Mouse (Mus musculus): ENCODE results near the gene Setd3. TPM values are rescaled to one million over a fixed set of nuclear protein-coding genes. Genes with fewer than 3 reads are reported as not detected.
A peak's percentile ranks its signal among the peaks of the same experiment; 100 is the strongest.

Setd3 gene
- polyA plus RNA-seq, 1 experiment from 2014 or later, result 90.6 TPM

DNA sequence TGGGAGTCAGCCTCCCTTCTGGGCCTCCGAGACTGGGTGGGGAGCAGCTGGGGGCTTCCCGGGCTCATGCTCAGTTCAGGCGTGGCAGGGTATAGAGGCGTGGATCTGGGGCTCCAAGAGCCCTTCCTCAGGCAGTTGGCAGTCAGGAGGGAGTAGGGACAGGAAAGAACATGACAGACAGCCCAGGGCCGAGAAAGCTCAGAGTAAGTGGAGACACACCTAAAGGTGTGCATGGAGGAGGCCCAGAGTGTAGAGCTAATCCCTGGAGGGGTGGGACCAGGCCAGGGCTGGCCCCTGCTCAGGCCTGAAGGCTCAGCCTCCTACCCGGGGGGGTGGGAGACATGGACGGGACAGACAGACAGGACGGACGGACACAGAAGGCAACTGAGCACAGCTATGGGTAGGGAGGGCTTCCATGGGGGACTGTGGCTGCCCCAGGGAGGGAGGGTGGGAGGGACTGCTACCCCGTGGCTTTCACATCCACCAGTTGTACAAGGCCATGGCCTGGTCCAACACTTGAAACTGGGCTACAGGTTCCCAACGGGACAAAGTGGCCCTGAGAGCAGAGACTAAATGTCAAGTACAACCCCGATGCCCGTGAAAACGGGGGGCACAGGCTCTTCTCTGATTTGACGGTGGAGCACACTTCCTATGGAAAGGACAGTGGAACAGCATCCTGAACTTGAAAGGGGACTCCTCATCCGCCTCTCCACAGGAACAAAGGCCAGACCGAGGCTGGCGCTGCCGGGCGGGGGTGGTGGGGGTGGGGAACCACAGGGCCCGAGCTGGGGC, 40.9 kb upstream of the Setd3 start:
- no peaks in the 10 kb centered on the region for H3K27me3 ChIP-seq (ENCODE audit: control insufficient read depth, insufficient read depth, low read length)
- H3K27ac ChIP-seq (ENCODE audit: low read depth, low read length), result peak overlapping the region; percentile 87
- no peak for ATAC-seq (ENCODE audit: low read depth)
- no peak overlapping the region for H3K4me2 ChIP-seq (ENCODE audit: low read depth, low read length)
- H3K4me3 ChIP-seq (ENCODE audit: low read depth, low read length), result no peak overlapping the region
- H3K36me3 ChIP-seq (ENCODE audit: control insufficient read depth, insufficient read depth, low read length), result no peaks in the 10 kb centered on the region
- no peaks in the 10 kb centered on the region for H3K9me3 ChIP-seq (ENCODE audit: control insufficient read depth, low read length)
- peaks cover 58% of the 10 kb centered on the region for H3K4me1 ChIP-seq (ENCODE audit: control insufficient read depth, insufficient read depth, low read length)
- H3K9ac ChIP-seq (replicated peaks; ENCODE audit: low read depth, low read length), result no peak overlapping the region
- WGBS, result 56% methylated on average over 20 of the region's 21 CpGs

DNA sequence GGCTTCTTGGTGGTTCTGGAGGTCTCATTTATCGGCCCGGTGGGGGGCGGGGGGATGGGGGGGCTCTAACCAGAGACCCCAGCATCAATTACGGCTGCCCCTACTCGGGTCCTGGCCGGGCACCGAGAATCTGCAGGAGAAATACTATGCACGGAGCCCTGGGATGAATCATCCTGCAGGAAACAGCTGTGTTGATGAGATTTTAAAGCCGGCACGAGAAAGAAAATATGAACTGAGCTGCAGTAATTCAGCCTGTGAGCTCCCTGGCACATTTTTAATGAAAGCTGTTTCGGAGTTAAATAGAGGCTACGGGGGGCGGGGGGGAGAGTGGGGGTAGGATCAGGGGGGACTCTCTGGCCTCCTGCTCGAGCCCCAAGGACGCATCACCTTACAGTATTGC, 40.0 kb upstream of the Setd3 start:
- no peak overlapping the region for H3K4me3 ChIP-seq (ENCODE audit: low read depth, low read length)
- ATAC-seq (ENCODE audit: low read depth), result no peak
- peak overlapping the region; percentile 87 for H3K27ac ChIP-seq (ENCODE audit: low read depth, low read length)
- peaks cover 61% of the 10 kb centered on the region for H3K4me1 ChIP-seq (ENCODE audit: control insufficient read depth, insufficient read depth, low read length)
- H3K9ac ChIP-seq (replicated peaks; ENCODE audit: low read depth, low read length), result peak overlapping the region; percentile 4; the same call in 1 of the 2 replicates
- H3K4me2 ChIP-seq (ENCODE audit: low read depth, low read length), result no peak overlapping the region
- no peaks in the 10 kb centered on the region for H3K36me3 ChIP-seq (ENCODE audit: control insufficient read depth, insufficient read depth, low read length)
- H3K9me3 ChIP-seq (ENCODE audit: control insufficient read depth, low read length), result no peaks in the 10 kb centered on the region
- no peaks in the 10 kb centered on the region for H3K27me3 ChIP-seq (ENCODE audit: control insufficient read depth, insufficient read depth, low read length)
- WGBS, result 30% methylated on average over 15 of the region's 15 CpGs

DNA sequence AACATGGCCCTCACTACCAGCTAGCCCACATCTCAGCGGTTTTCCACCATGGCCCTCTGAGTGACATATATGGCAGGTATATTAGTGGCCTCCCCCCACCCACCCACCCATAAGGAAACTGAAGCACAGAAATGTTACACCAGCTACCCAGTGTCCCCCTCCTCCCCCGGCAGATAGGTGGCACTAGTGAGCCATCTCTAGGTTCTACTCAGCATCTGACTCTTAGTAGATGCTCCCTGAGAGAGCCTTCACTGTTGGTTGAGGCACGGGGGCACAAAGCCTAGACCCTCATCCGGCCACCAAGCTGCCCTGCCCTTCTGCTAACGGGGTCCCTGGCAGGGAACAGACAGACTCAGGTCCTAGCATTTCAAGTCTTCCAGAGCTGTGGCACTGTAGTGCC, 38.5 kb upstream of the Setd3 start:
- no peak overlapping the region for H3K4me3 ChIP-seq (ENCODE audit: low read depth, low read length)
- H3K9me3 ChIP-seq (ENCODE audit: control insufficient read depth, low read length), result no peaks in the 10 kb centered on the region
- no peak overlapping the region for H3K9ac ChIP-seq (replicated peaks; ENCODE audit: low read depth, low read length)
- no peak for ATAC-seq (ENCODE audit: low read depth)
- 64% methylated on average over 5 of the region's 5 CpGs for WGBS
- peak overlapping the region; percentile 87 for H3K27ac ChIP-seq (ENCODE audit: low read depth, low read length)
- peaks cover 74% of the 10 kb centered on the region for H3K4me1 ChIP-seq (ENCODE audit: control insufficient read depth, insufficient read depth, low read length)
- H3K4me2 ChIP-seq (ENCODE audit: low read depth, low read length), result no peak overlapping the region
- no peaks in the 10 kb centered on the region for H3K36me3 ChIP-seq (ENCODE audit: control insufficient read depth, insufficient read depth, low read length)
- no peaks in the 10 kb centered on the region for H3K27me3 ChIP-seq (ENCODE audit: control insufficient read depth, insufficient read depth, low read length)

DNA sequence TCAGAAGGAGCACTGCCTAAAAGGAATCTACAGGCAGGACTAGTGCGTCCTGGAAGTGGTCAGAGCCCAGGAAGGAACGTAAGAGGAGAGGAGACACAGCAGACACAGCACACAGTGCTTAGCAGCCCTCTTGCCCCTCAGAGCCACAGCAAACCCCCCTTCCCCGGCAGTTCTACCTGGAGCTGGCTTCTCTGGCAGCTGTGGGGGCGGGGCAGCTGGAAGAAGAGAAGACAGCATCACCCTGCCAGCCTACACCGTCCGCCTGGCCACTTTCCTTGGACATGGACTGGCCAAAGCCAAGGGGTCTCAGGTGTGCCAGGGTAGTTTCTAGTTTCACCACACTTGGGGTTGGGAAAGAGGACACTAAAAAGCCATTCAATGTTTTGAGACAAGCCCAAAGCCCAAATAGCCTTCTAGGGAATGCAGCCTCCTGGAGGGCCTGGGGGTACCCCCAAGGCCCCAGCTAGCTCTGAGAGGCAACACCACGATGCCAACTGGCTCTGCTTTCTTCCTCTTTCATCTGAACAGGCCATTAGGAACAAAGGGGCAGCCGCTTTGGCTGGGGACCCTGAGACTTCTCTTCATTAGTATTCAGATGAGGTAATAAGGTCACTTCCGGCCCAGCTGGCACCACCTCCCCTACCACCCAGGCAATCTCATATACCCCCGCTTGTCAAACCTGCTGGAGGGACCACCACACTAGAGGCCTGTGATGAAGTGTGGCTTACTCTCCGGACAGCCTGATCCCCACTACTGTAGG, 37.7 kb upstream of the Setd3 start:
- Histone ChIP-seq H3K36me3 (ENCODE audit: control insufficient read depth, insufficient read depth, low read length) (no peaks in the 10 kb centered on the region), H3K9ac (replicated peaks; ENCODE audit: low read depth, low read length) (no peak overlapping the region; the same call in 1 of the 2 replicates), H3K4me1 (ENCODE audit: control insufficient read depth, insufficient read depth, low read length) (peaks cover 82% of the 10 kb centered on the region), H3K4me3 (ENCODE audit: low read depth, low read length) (no peak overlapping the region), H3K27me3 (ENCODE audit: control insufficient read depth, insufficient read depth, low read length) (no peaks in the 10 kb centered on the region), H3K27ac (ENCODE audit: low read depth, low read length) (peak overlapping the region; percentile 66), H3K9me3 (ENCODE audit: control insufficient read depth, low read length) (no peaks in the 10 kb centered on the region), H3K4me2 (ENCODE audit: low read depth, low read length) (no peak overlapping the region)
- 41% methylated on average over 11 of the region's 11 CpGs for WGBS
- ATAC-seq (ENCODE audit: low read depth), result no peak

DNA sequence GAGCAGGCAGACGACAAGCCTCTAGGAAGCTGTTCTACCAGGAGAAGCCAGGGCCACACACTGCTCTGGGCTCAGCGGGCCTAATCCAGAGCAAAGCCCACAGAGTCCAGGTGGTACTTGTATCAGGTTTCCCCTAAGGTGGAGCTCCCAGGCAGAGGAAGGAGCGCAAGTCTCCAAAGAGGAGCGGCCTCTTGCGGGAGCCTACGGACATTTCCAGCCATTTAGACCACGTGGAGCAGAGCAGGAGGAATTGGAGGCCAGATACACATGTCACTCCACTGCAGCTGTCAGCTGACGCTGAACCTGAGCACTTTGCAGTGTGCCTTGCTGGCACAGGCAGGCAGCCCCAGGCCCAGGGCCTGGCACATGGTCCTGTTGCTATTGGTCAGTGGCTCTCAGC, 36.0 kb upstream of the Setd3 start:
- no peaks in the 10 kb centered on the region for H3K36me3 ChIP-seq (ENCODE audit: control insufficient read depth, insufficient read depth, low read length)
- H3K9ac ChIP-seq (replicated peaks; ENCODE audit: low read depth, low read length), result no peak overlapping the region
- H3K27ac ChIP-seq (ENCODE audit: low read depth, low read length), result no peak overlapping the region
- no peaks in the 10 kb centered on the region for H3K27me3 ChIP-seq (ENCODE audit: control insufficient read depth, insufficient read depth, low read length)
- ATAC-seq (ENCODE audit: low read depth), result no peak
- WGBS, result 66% methylated on average over 8 of the region's 8 CpGs
- H3K4me1 ChIP-seq (ENCODE audit: control insufficient read depth, insufficient read depth, low read length), result peaks cover 70% of the 10 kb centered on the region
- no peak overlapping the region for H3K4me2 ChIP-seq (ENCODE audit: low read depth, low read length)
- H3K9me3 ChIP-seq (ENCODE audit: control insufficient read depth, low read length), result no peaks in the 10 kb centered on the region
- no peak overlapping the region for H3K4me3 ChIP-seq (ENCODE audit: low read depth, low read length)

DNA sequence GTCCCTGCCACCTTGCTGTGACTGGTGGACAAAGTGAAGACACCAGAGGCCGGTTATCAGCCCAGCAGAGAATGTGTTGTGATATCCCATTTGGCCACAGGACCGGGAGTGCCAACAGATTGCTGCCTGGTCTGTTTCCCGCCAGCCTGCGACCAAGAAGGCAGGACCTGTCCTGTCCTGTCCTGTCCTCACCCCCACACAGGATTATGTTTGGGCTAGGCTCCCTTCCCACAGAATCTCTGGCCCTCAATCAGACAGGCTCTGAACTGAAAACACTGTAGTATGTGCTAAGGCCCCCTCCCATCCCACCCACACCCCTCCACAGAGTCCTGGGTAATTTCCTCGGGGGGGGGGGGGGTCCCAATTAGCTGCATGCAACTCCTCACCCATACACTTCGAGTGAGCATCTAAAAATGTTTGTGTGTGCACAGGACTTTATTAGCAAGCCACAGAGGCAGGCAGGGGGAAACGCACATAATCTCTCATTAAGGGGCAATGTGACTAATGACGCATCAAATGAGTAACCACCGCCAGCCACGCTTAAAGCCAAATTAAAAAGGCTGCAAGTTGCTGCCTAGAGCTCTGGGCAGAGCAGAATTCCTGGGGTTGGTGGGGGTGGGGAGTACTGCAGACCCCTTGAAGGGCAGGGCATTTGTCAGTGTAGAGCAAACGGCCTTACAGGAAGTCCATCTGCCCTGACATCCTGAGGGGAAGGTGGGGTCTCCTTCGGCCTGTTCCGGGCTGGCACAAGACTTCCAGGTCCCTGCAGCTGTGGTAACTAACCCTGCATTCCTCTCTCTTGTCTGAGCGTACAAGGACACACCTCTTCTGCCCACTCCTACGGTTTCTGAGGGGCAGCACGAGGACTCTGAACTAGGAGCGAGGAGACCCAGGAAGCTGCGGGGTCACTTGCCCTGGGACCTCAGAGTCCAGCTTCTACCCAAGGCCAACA, 34.3 kb upstream of the Setd3 start:
- Histone ChIP-seq H3K9ac (replicated peaks; ENCODE audit: low read depth, low read length) (0 out of 2 replicates have a peak overlapping the region, but pooled peaks have one; percentile 7), H3K27me3 (ENCODE audit: control insufficient read depth, insufficient read depth, low read length) (no peaks in the 10 kb centered on the region), H3K4me3 (ENCODE audit: low read depth, low read length) (no peak overlapping the region), H3K27ac (ENCODE audit: low read depth, low read length) (peak overlapping the region; percentile 7), H3K9me3 (ENCODE audit: control insufficient read depth, low read length) (no peaks in the 10 kb centered on the region), H3K4me2 (ENCODE audit: low read depth, low read length) (no peak overlapping the region), H3K36me3 (ENCODE audit: control insufficient read depth, insufficient read depth, low read length) (no peaks in the 10 kb centered on the region), H3K4me1 (ENCODE audit: control insufficient read depth, insufficient read depth, low read length) (peaks cover 61% of the 10 kb centered on the region)
- 32% methylated on average over 18 of the region's 18 CpGs for WGBS
- ATAC-seq (ENCODE audit: low read depth), result 0 out of 2 replicates have a peak, but pooled peaks have one; percentile 6

DNA sequence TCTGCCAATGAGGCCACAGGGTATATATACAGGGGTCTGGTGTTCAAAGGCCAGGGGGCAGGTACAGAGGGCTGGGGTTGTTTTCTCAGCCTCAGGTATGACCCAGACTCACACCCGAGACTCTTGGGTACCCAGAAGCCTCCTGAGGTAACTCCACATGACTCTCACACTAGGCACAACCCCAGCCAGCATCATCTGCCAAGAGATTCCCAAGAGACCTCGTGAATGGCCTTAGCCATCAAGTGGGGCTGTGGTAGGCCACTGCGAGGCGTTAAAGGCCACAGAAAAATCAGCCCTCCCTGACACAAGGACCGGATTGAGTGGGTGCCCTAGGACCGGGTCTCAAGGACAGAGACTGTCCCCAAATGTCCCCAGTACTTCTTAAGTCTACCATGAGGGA, 33.4 kb upstream of the Setd3 start:
- H3K4me2 ChIP-seq (ENCODE audit: low read depth, low read length), result no peak overlapping the region
- no peaks in the 10 kb centered on the region for H3K27me3 ChIP-seq (ENCODE audit: control insufficient read depth, insufficient read depth, low read length)
- H3K4me3 ChIP-seq (ENCODE audit: low read depth, low read length), result no peak overlapping the region
- H3K36me3 ChIP-seq (ENCODE audit: control insufficient read depth, insufficient read depth, low read length), result no peaks in the 10 kb centered on the region
- H3K9ac ChIP-seq (replicated peaks; ENCODE audit: low read depth, low read length), result no peak overlapping the region
- WGBS, result 73% methylated on average over 6 of the region's 6 CpGs
- no peaks in the 10 kb centered on the region for H3K9me3 ChIP-seq (ENCODE audit: control insufficient read depth, low read length)
- H3K4me1 ChIP-seq (ENCODE audit: control insufficient read depth, insufficient read depth, low read length), result peaks cover 53% of the 10 kb centered on the region
- ATAC-seq (ENCODE audit: low read depth), result no peak
- 0 out of 2 replicates have a peak overlapping the region, but pooled peaks have one; percentile 7 for H3K27ac ChIP-seq (ENCODE audit: low read depth, low read length)

DNA sequence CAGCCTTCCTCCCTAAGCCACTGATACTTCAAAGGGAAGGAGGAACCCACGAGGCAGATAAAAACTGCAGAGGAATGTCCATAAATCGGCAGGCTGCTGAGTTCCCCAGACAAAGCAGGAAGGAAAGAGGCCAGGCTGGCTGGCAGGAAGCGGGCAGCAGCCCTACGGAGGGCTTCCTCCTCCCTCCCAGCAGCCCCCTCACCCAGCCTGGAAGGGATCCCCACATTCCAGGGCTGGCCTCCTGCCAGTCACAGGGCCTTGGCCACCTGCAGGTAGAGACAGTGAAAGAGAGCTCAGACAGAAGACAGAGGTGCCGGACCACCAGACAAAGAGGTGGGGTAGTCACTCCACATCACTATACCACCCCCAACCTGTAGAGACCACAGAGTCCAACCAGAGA, 33.0 kb upstream of the Setd3 start:
- H3K4me2 ChIP-seq (ENCODE audit: low read depth, low read length), result no peak overlapping the region
- peak overlapping the region; percentile 24; the same call in 1 of the 2 replicates for H3K27ac ChIP-seq (ENCODE audit: low read depth, low read length)
- 0 out of 2 replicates have a peak overlapping the region, but pooled peaks have one; percentile 1 for H3K9ac ChIP-seq (replicated peaks; ENCODE audit: low read depth, low read length)

More for the DNA sequence above, 33.0 kb upstream of the Setd3 start:
- no peak for ATAC-seq (ENCODE audit: low read depth)
- Histone ChIP-seq H3K27me3 (ENCODE audit: control insufficient read depth, insufficient read depth, low read length) (no peaks in the 10 kb centered on the region), H3K4me1 (ENCODE audit: control insufficient read depth, insufficient read depth, low read length) (peaks cover 49% of the 10 kb centered on the region), H3K4me3 (ENCODE audit: low read depth, low read length) (no peak overlapping the region), H3K9me3 (ENCODE audit: control insufficient read depth, low read length) (no peaks in the 10 kb centered on the region), H3K36me3 (ENCODE audit: control insufficient read depth, insufficient read depth, low read length) (no peaks in the 10 kb centered on the region)
- 20% methylated on average over 5 of the region's 5 CpGs for WGBS
